Mouse (Mus musculus) CH12.LX (cell line): Measurements from ENCODE around the gene Creb3l2.

Source experiments
- EP300 ChIP-seq: IDR thresholded peaks from 2 replicates; pipeline ENCODE4 v1.6.1; 2011; ENCODE audit warnings: low read length, improper control_type of control experiment
- JUND ChIP-seq: conservative IDR thresholded peaks from 2 replicates; pipeline ENCODE4 v1.6.1; 2011; ENCODE audit warnings: low read depth, low read length, improper control_type of control experiment
- MAX ChIP-seq: IDR thresholded peaks from 2 replicates; pipeline ENCODE4 v1.6.1; 2011; ENCODE audit warnings: low read length, improper control_type of control experiment
- MAZ ChIP-seq: IDR thresholded peaks from 2 replicates; pipeline ENCODE4 v1.6.1; 2012; ENCODE audit warnings: low read depth, mild to moderate bottlenecking, inconsistent platforms, low read length, improper control_type of control experiment, moderate library complexity
- MXI1 ChIP-seq: IDR thresholded peaks from 2 replicates; pipeline ENCODE4 v1.6.1; 2011; ENCODE audit warnings: mild to moderate bottlenecking, low read depth, low read length, improper control_type of control experiment
- POLR2A ChIP-seq: IDR thresholded peaks from 2 replicates; pipeline ENCODE4 v1.6.1; 2011; ENCODE audit warnings: low read depth, mild to moderate bottlenecking, improper control_type of control experiment, low read length
- SIN3A ChIP-seq: IDR thresholded peaks from 2 replicates; pipeline ENCODE4 v1.6.1; 2012; ENCODE audit warnings: low read length, improper control_type of control experiment, inconsistent platforms

DNA sequence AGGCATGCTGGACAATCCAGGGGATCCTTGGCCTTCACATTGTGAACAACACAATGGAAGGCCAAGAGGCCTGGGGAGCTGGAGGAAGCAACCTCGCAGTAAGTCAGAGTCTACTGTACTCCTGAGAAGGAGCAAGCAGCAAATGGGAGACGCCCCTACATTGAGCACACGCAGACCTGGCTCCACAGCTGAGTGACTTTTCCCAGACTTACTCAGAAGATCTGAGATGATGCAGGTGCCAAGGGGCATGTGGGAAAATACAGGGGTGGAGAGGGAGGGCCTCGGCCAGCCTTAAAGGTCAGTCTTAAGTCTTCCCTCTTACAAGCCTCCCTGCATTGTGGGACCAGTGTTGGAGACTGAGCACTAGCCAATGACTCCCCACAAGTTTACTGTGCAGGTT lies 25.2 kb downstream of the Creb3l2 start:
- TF ChIP-seq MAZ (no peak), SIN3A (no peak), JUND (no peak), MXI1 (no peak), POLR2A (no peak), MAX (no peak), EP300 (no peak)
